Mouse (Mus musculus) spleen, adult 18-20 months (tissue): ENCODE data around the gene Auh.

Source experiments
- DNase-seq, 2 experiments: peaks; one replicate each; pipeline ENCODE4 v3.0.0; 2022; ENCODE audit warnings: mixed read lengths in 2 of 2

Auh gene

DNA sequence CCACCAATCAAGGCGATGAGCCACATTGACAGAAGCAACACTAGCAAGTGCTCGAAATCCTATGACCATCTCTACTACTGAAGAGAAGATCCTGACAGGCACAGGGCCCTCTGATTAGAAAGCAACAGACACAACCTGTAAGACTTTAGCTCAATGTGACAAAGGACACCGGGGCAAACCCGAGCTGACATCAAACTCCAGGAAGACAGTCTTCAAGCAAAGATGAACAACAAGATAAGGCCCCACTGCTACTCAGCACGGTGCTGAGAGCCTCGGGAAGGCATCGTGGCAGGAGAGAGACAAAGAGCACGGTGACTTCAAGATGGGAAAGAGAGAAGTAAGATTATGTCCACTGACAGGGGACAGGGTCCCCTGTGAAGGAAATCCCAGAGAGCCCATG, 7.5 kb downstream of the Auh start:
- no peak for DNase-seq

DNA sequence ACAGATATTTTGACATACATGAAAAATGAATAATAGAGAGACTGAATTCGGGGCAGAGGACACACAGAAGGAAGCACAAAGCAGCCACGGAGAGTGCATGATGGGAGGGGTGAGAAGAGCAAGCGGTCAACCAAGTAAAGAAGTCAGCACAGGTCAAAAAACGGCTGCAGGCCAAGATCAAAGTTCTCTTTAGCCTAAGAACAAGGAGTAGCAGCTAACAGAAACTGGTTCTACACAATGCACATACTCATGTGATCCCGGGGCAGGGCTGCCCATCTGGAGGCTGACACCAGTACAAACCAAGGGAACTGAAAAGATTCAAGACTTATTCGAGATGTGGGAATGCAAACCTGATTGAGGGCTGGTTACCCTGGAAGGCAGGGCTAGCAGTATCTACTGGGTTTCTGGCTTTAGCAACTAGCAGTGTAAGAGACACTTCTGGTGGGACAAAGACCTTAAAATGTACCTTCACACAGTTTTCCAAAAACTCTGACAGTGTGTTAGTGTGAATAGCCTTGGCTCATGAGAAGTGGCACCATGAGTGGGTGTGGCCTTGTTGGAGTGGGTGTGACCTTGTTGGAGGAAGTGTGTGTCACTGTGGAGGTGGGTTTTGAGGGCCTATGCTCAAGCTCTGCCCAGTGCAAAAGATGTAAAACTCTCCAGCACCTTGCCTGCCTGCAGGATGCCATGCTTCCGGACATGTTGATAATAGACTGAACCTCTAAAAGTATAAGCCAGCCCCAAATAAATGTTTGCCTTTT, 8.2 kb downstream of the Auh start:
- no peak for DNase-seq

DNA sequence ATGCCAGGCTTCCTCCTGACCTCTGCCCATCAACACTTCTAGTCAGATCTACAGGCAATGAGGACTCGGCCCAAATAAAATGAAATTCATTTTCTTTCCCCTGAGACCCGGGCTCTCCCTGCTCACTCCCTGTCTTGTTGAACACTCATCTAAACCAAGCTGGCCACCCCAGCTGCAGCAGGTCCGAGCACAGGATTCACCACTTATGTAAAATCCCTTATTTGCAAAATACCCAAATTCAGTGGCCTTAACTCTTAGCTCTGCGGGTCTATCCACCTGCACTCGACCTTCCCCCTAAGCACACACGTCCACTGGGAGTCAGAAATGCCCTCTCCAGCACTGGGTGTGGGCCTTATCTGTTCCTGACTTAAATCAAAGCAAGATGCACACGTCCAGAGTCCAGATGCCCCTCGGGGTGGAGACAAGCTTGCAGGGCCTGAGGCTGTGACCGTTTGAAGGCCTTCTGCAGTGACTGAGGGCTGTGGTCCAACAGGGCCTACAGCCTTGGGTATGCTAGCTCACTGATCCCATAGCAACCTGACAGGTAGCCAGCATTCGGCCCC, 9.6 kb downstream of the Auh start:
- no peak for DNase-seq

- DNase-seq: no peak
Observed at GRCm38 (mm10) chr13:52918333-52918732, 11.1 kb downstream of the Auh start.

- DNase-seq: no peak
Observed at GRCm38 (mm10) chr13:52914591-52915110, 14.8 kb downstream of the Auh start.

DNA sequence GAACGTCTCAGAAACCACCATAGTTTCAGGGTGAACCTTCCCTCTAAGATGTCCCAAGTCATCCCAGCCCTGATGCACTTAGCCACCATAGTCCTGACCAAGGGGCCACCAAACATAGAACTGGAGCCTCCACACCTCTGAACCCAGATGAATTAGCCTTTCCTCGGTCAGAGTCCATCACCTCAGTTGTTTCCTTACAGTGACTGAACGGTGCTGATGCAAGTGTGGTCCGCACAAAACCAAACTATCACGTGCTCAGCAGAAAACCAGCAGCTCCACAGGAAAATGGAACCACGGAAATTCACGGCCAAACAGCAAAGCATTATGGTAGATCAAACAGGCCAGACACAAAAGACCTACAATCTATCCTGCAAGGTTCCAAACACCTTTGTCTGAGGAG, 15.6 kb downstream of the Auh start:
- no peak for DNase-seq

DNA sequence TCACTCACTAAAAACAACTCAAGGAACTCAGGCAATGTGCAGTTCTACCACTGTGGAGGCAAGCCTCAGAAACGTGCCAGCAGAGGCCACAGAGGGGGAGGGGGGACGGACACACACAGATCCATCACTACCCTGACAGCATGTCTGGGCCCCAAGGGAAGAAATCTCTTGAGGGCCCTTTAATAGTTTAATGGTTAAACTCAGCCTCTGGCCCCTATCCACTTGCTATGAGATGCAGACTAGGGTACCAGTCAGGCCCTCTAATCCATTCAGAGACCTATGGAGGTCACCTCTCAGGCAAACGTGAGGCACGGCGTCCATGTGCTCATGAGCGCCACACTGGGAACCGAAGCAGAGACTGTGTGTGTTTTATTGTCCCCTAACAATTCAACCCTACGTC, 17.0 kb downstream of the Auh start:
- DNase-seq: no peak

DNA sequence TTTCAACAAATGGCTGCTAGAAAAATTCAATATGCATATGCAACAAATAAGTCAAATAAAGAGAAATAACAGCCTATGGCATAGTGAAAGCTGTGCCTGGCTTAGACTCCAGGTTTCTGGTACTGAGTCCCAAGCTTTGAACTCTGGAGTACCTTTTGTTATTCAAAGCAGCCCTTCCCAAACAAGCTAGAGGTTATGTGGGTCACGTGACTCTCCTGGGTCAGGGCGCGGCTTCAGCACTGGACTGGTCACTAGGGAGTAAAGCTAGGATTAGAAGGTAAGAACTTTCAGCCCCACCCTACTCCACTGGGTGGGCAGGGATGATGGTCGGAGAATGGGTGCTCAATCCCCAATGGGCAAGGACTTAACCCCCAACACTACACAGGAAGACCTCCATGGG, 18.2 kb downstream of the Auh start:
- no peak for DNase-seq

- no peak for DNase-seq
Observed at GRCm38 (mm10) chr13:52906296-52906695, 23.2 kb downstream of the Auh start.

GRCm38 (mm10) chr13:52904175-52904574, 25.3 kb downstream of the Auh start:
- no peak for DNase-seq

GRCm38 (mm10) chr13:52903767-52904166, 25.7 kb downstream of the Auh start:
- no peak for DNase-seq

- no peak for DNase-seq
Observed at GRCm38 (mm10) chr13:52902517-52902916, 27.0 kb downstream of the Auh start.

DNA sequence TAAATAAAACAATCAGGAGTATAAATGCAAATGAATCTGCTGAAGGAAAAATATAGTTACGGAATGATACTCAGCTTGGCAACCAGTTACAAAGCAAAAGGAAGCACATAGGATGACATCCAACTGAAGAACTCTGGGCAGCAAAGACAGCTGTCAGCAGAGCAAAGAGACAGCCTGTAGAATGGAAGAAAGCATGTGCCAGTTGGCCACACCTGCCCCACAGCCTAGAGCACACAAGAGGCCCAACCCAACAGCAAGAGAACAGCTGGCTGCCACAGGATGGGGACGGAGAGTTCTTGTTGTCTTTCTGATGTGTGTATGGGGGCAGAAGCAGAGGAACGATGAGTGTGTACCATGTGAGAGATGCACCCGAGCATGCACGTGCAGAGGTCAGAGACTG, 29.8 kb downstream of the Auh start:
- no peak for DNase-seq

DNA sequence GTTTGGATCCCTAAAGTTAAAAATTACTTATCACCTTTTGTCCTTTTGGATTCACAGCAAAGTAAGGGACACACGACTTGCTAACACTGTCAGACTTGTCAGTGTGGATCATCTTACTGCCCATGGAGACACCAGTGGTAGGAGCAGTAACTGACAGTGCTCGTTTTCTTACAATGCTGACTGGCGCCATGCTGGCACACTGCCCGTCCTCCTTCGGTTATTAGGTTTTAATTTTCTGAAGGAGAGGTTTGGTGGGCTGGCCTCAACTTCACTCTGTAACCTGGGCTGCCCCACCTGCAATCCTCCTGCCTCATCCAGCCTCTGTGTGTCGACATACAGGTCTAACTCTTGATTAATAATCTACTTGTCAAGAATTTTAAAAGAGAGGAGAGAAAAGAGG, 31.7 kb downstream of the Auh start:
- no peak for DNase-seq

GRCm38 (mm10) chr13:52892791-52893190, 36.7 kb downstream of the Auh start:
- DNase-seq: no peak

GRCm38 (mm10) chr13:52892065-52892503, 37.4 kb downstream of the Auh start:
- DNase-seq: no peak

- DNase-seq: no peak
Observed at GRCm38 (mm10) chr13:52890313-52890712, 39.2 kb downstream of the Auh start.

- no peak for DNase-seq
Observed at GRCm38 (mm10) chr13:52886779-52887178, 42.7 kb downstream of the Auh start.

- no peak for DNase-seq
Observed at GRCm38 (mm10) chr13:52883960-52884326, 45.5 kb downstream of the Auh start.

DNA sequence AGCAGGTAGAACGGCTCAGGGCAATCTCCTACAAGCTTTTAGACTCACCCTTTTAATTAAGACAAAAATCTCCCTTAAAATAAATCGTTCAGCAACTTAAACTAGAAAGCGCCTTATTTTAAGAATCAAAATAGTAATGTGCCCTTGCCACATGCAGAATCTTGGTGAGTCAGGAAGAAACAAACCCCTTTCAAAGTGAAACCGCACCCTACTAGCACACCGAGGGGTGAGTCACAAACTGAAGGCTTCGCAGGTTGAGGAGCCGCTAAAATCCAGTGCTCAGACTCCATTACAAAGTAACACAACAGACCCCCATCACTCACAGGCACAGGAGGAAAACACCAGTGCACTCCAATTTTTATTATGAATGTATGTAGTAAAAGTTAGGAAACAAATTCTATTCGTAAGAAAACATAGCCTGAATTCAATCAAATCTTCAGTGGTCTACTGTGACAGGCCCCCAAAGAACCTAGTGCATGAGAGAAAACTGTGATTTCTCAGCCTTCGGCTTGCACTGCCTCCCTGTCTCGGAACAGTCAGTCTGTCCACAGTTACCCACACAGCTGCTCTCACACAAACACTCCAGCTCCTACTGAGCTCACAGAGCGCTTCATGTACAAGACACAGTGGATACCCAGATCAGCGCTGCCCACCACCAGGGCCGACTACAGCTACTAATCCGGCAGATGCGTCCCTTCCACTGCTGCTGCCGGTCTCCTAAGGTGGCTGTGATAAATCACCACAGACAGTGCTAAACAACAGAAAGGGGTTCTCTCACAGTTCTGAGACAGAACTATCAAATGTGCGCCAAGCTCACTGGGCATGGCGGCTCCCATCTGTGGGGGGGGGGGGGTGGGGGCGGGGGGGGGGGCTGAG, 46.2 kb downstream of the Auh start:
- no peak for DNase-seq

DNA sequence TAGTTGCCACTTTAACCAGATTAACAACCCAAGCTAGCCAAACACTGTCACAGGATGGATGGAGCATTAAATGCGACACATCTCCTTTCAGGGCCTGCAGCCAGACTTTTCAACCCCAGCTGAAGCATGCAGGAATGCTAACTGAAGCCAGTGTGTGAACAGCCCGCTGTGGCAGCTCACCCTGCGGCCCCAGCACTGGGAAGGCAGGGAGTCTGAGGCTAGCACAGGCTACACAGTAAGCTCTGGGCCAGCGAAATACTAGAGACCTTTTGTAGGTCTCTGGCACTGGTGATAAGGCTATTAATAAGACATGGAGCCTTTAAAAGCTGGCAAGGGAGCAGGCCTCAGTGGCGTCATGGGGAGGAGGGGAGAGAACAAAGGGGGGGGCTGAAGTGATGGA, 49.1 kb downstream of the Auh start:
- DNase-seq: no peak

DNA sequence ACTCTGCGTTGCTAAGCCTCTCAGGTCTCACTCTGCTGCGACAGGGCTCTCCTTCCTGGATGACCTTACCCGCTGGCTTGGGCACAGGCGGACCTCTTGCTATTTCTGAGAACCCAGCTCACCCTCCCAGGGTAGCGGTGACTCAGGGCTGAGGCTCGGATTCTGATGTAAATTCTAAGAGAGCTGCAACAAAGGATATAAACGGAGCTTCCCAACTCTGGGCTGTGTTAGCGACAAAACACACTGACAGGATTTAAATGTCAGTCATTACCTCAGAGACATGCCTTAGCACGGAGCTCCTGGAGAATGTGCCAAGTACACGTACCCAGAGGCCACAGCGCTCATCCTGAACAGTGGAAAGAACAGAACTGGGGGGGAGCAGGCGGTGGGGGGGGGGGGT, 49.6 kb downstream of the Auh start:
- no peak for DNase-seq

DNA sequence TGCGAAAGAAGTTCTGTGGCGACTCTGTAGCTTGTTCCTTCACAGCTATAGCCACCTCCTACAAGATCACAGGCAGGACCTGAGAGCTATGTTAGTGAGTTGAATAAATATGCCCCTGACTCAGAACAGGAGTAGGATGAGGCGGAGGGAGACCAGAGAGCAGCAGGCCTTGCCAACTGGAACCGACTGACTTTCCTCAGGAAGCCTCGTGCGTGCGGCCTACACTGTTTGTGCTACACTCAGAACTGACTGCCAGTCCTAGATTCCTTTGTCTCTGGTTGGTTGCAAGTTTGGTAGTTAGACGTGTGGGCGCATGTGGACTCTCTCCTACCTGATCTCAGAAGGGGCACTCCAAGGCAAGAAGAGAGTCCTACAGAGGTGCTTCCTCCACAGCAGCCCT, 50.2 kb downstream of the Auh start:
- no peak for DNase-seq

GRCm38 (mm10) chr13:52878823-52879222, 50.7 kb downstream of the Auh start:
- DNase-seq: no peak
